Mouse (Mus musculus): Measurements from ENCODE around the gene Gcc1.

The Gcc1 gene

GRCm38 (mm10) chr6:28427096-28427839, 922 bp downstream of the Gcc1 start, which contains the start of gene Fscn3:
TSS of gene Fscn3 (plus strand) at chr6:28427789.
- POLR2A ChIA-PET = interaction anchor here in 3 of 4 experiments (0.5 to 1.7 kb wide), 5 partner anchors 9 to 57 kb away, joined by 3 to 6 read pairs (median 5); no protein-coding TSS in a partner anchor
- CTCF ChIA-PET = no interaction called here

GRCm38 (mm10) chr6:28425019-28425418, 3.2 kb downstream of the Gcc1 start:
- ChIA-PET CTCF (no interaction called here), POLR2A (interaction anchor here in 2 of 4 experiments (0.6 to 4.2 kb wide), 6 partner anchors 12 to 595 kb away, joined by 3 to 39 read pairs (median 4); no protein-coding TSS in a partner anchor)

GRCm38 (mm10) chr6:28423767-28424695, 4.2 kb downstream of the Gcc1 start:
- POLR2A ChIA-PET = interaction anchor here in 3 of 4 experiments (0.6 to 4.2 kb wide), 13 partner anchors 13 to 316 kb away, joined by 3 to 39 read pairs (median 4); no protein-coding TSS in a partner anchor
- CTCF ChIA-PET = interaction anchor here in 2 of 4 experiments (0.6 to 1.3 kb wide), 5 partner anchors 11 to 600 kb away, joined by 3 to 5 read pairs (median 4); no protein-coding TSS in a partner anchor

GRCm38 (mm10) chr6:28423313-28423712, 4.9 kb downstream of the Gcc1 start, which contains the start of gene Arf5:
TSS of gene Arf5 (plus strand) at chr6:28423560.
- ChIA-PET POLR2A (interaction anchor here in 3 of 4 experiments (0.6 to 4.2 kb wide), 8 partner anchors 24 to 508 kb away, joined by 3 to 39 read pairs (median 4); no protein-coding TSS in a partner anchor), CTCF (interaction anchor here in 2 of 4 experiments (0.5 to 1.3 kb wide), 6 partner anchors 12 to 601 kb away, joined by 3 to 5 read pairs (median 4); no protein-coding TSS in a partner anchor)

GRCm38 (mm10) chr6:28422651-28423290, 5.4 kb downstream of the Gcc1 start:
- ChIA-PET CTCF (interaction anchor here in 2 of 4 experiments (0.5 to 1.7 kb wide), 9 partner anchors 13 to 803 kb away, joined by 3 to 11 read pairs (median 4); no protein-coding TSS in a partner anchor), POLR2A (interaction anchor here in 3 of 4 experiments (0.8 to 4.2 kb wide), 10 partner anchors 24 to 601 kb away, joined by 3 to 39 read pairs (median 4); no protein-coding TSS in a partner anchor)

- CTCF ChIA-PET = interaction anchor here in 2 of 4 experiments (0.5 to 1.7 kb wide), 17 partner anchors 11 to 750 kb away, joined by 3 to 11 read pairs (median 4); no protein-coding TSS in a partner anchor
These were observed 6.7 kb downstream of the Gcc1 start for GRCm38 (mm10) chr6:28421469-28422000.

GRCm38 (mm10) chr6:28420865-28421264, 7.3 kb downstream of the Gcc1 start:
- ChIA-PET POLR2A (interaction anchor here in 3 of 4 experiments (0.8 to 4.2 kb wide), 7 partner anchors 11 to 596 kb away, joined by 3 to 39 read pairs (median 3); no protein-coding TSS in a partner anchor), CTCF (interaction anchor here in 2 of 4 experiments (0.6 to 1.3 kb wide), 2 partner anchors 304 to 478 kb away, joined by 3 read pairs; no protein-coding TSS in a partner anchor)

More at GRCm38 (mm10) chr6:28421469-28422000, 6.7 kb downstream of the Gcc1 start:
- POLR2A ChIA-PET = interaction anchor here (0.8 to 4.2 kb wide), 15 partner anchors 10 to 604 kb away, joined by 3 to 39 read pairs (median 4); no protein-coding TSS in a partner anchor

GRCm38 (mm10) chr6:28420361-28420760, 7.8 kb downstream of the Gcc1 start:
- CTCF ChIA-PET = interaction anchor here in 2 of 4 experiments (0.5 to 1.0 kb wide), 4 partner anchors 19 to 527 kb away, joined by 3 read pairs; no protein-coding TSS in a partner anchor
- POLR2A ChIA-PET = interaction anchor here in 3 of 4 experiments (0.6 to 2.1 kb wide), 5 partner anchors 10 to 597 kb away, joined by 3 to 10 read pairs (median 3); no protein-coding TSS in a partner anchor

GRCm38 (mm10) chr6:28419673-28420072, 8.5 kb downstream of the Gcc1 start:
- ChIA-PET CTCF (interaction anchor here in 2 of 4 experiments (0.5 to 1.0 kb wide), 3 partner anchors 18 to 527 kb away, joined by 3 read pairs; no protein-coding TSS in a partner anchor), POLR2A (interaction anchor here in 1 of 4 experiments (0.6 kb wide), 1 partner anchor 29 kb away, joined by 3 read pairs; no protein-coding TSS in a partner anchor)

- ChIA-PET POLR2A (interaction anchor here in 3 of 4 experiments (0.8 to 1.5 kb wide), 6 partner anchors 9 to 584 kb away, joined by 3 to 7 read pairs (median 4); partner anchors contain the start of gene Fscn3 (in 1 of the 3)), CTCF (no interaction called here)
These were observed 9.7 kb downstream of the Gcc1 start for GRCm38 (mm10) chr6:28418449-28418848.

- ChIA-PET POLR2A (interaction anchor here in 1 of 4 experiments (0.7 to 2.0 kb wide), 4 partner anchors 63 to 515 kb away, joined by 3 to 8 read pairs (median 3); no protein-coding TSS in a partner anchor), CTCF (interaction anchor here in 1 of 4 experiments (0.8 kb wide), 1 partner anchor 12 kb away, joined by 4 read pairs; no protein-coding TSS in a partner anchor)
These were observed 11.2 kb downstream of the Gcc1 start for GRCm38 (mm10) chr6:28416981-28417380.

GRCm38 (mm10) chr6:28411236-28411635, 17.0 kb downstream of the Gcc1 start:
- POLR2A ChIA-PET = no interaction called here
- CTCF ChIA-PET = interaction anchor here in 1 of 4 experiments (0.6 kb wide), 1 partner anchor 674 kb away, joined by 3 read pairs; no protein-coding TSS in a partner anchor

- ChIA-PET POLR2A (interaction anchor here in 2 of 4 experiments (0.7 to 1.2 kb wide), 2 partner anchors 10 to 1591 kb away, joined by 3 read pairs; no protein-coding TSS in a partner anchor), CTCF (interaction anchor here in 1 of 4 experiments (1.0 kb wide), 1 partner anchor 9 kb away, joined by 3 read pairs; no protein-coding TSS in a partner anchor)
These were observed 18.1 kb downstream of the Gcc1 start for GRCm38 (mm10) chr6:28410053-28410452.

GRCm38 (mm10) chr6:28399791-28400190, 28.4 kb downstream of the Gcc1 start:
- CTCF ChIA-PET = no interaction called here
- POLR2A ChIA-PET = interaction anchor here in 1 of 4 experiments (1.5 kb wide), 1 partner anchor 23 kb away, joined by 3 read pairs; no protein-coding TSS in a partner anchor

GRCm38 (mm10) chr6:28398726-28399125, 29.5 kb downstream of the Gcc1 start:
- POLR2A ChIA-PET = interaction anchor here in 1 of 4 experiments (1.5 kb wide), 1 partner anchor 24 kb away, joined by 3 read pairs; no protein-coding TSS in a partner anchor
- CTCF ChIA-PET = interaction anchor here in 2 of 4 experiments (0.6 to 0.7 kb wide), 3 partner anchors 183 to 880 kb away, joined by 3 to 5 read pairs (median 4); partner anchors contain the start of gene Fam71f2 (in 1 of the 2)

GRCm38 (mm10) chr6:28397681-28398203, 30.4 kb downstream of the Gcc1 start, which contains the start of gene Zfp800:
TSS of gene Zfp800 (minus strand) at chr6:28398005.
- CTCF ChIA-PET = no interaction called here
- POLR2A ChIA-PET = interaction anchor here in 1 of 4 experiments (0.6 kb wide), 1 partner anchor 1338 kb away, joined by 3 read pairs; no protein-coding TSS in a partner anchor

Data from embryonic stem cell, embryonic (primary cell).